Mouse (Mus musculus) liver, embryonic 12.5 days (tissue): ENCODE data around the gene Scnn1a. TPM values are rescaled to one million over a fixed set of nuclear protein-coding genes. Genes with fewer than 3 reads are reported as not detected.
A peak's percentile ranks its signal among the peaks of the same experiment; 100 is the strongest.

Source experiments
- ATAC-seq: fragments of 200-750 bp; cut with Nextera tagmentation; 2 replicates; pipeline ENCODE4 v1.8.0; 2017; ENCODE audit warnings: moderate number of reproducible peaks, mild to moderate bottlenecking, moderate library complexity
- H3K27ac ChIP-seq: fragments of 300-500 bp; sonication (generic); 2 replicates; pipeline ENCODE4 v1.5.1; 2016; ENCODE audit warnings: mild to moderate bottlenecking
- H3K27me3 ChIP-seq: fragments of 300-500 bp; sonication (generic); replicated peaks from 2 replicates; pipeline ENCODE4 v1.6.1; 2016; ENCODE audit warnings: mild to moderate bottlenecking, moderate library complexity
- H3K36me3 ChIP-seq: fragments of 300-500 bp; sonication (generic); 2 replicates; pipeline ENCODE4 v1.6.1; 2016; ENCODE audit warnings: mild to moderate bottlenecking, moderate library complexity
- H3K4me1 ChIP-seq: fragments of 300-500 bp; sonication (generic); 2 replicates; pipeline ENCODE4 v1.6.1; 2016
- H3K4me2 ChIP-seq: fragments of 300-500 bp; sonication (generic); 2 replicates; pipeline ENCODE4 v1.6.1; 2016; ENCODE audit warnings: mild to moderate bottlenecking, moderate library complexity
- H3K4me3 ChIP-seq: fragments of 300-500 bp; sonication (generic); 2 replicates; pipeline ENCODE4 v1.5.1; 2016; ENCODE audit warnings: mild to moderate bottlenecking, moderate library complexity
- H3K9ac ChIP-seq: fragments of 300-500 bp; sonication (generic); 2 replicates; pipeline ENCODE4 v1.6.1; 2016; ENCODE audit warnings: mild to moderate bottlenecking, moderate library complexity
- H3K9me3 ChIP-seq: fragments of 300-500 bp; sonication (generic); replicated peaks from 2 replicates; pipeline ENCODE4 v1.6.1; 2016; ENCODE audit warnings: mild to moderate bottlenecking, moderate library complexity
- WGBS: fragments of 180-500 bp; shearing (Covaris S2); methylation state at CpG from one replicate; pipeline ENCODE4 v1.1.7; 2016; ENCODE audit not compliant: insufficient replicate concordance; 5-methylcytosine and 5-hydroxymethylcytosine counted together
- polyA plus RNA-seq: library from polyadenylated mRNA; unstranded; fragments of >200 nt; fragmentation: Nextera tagmentation; extraction: Ambion mirVana; gene quantifications from 2 replicates; pipeline ENCODE4 v1.2.1, GENCODE M21; 2016

Scnn1a gene
- polyA plus RNA-seq, 1 experiment from 2014 or later, result 0.23 TPM

DNA sequence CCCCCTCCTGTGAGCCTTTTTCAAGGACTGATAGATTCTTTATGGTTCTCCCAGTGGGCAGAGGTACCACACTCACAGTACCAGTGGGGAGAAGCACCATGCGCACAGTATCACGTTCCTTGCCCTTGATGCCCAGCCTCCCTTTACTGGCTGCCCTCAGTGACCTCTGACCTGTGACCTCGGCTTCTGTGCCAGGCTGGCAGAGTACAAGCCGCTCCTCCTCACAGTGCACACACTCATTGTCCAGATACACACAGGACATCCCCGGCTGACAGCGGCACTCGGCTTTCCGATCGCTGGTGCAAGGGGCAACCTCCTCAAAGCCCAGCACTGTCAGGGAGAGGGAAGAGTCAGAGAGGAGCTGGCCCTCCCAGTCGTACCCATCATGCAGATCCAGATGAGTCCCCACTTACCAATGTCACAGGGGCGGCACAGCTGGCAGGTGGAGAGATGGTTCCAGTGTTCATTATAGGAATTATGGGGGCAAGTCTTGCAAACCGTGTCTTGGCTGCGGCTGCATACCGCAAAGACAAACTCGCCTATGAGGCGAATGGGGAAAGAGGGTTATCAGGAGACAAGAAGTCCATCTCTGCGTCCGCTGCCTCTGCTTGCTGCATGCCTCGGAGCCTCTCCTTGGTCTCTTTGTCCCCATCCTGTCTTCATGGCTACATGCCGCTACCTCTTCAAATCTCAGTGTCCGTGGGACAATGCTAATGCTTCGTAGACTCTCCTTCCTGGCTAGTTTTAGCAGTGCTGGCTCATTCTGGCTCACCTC, 7.7 kb upstream of the Scnn1a start:
- Histone ChIP-seq H3K27ac (peak overlapping the region; percentile 71; the same call in 1 of the 2 replicates), H3K27me3 (peaks cover 24% of the 10 kb centered on the region), H3K9me3 (no peaks in the 10 kb centered on the region), H3K36me3 (peaks cover 26% of the 10 kb centered on the region), H3K4me1 (peaks cover 27% of the 10 kb centered on the region), H3K9ac (peak overlapping the region; percentile 60), H3K4me2 (peak overlapping the region; percentile 69), H3K4me3 (peak overlapping the region; percentile 53)
- 49% methylated on average over 22 of the region's 22 CpGs for WGBS
- no peak for ATAC-seq

DNA sequence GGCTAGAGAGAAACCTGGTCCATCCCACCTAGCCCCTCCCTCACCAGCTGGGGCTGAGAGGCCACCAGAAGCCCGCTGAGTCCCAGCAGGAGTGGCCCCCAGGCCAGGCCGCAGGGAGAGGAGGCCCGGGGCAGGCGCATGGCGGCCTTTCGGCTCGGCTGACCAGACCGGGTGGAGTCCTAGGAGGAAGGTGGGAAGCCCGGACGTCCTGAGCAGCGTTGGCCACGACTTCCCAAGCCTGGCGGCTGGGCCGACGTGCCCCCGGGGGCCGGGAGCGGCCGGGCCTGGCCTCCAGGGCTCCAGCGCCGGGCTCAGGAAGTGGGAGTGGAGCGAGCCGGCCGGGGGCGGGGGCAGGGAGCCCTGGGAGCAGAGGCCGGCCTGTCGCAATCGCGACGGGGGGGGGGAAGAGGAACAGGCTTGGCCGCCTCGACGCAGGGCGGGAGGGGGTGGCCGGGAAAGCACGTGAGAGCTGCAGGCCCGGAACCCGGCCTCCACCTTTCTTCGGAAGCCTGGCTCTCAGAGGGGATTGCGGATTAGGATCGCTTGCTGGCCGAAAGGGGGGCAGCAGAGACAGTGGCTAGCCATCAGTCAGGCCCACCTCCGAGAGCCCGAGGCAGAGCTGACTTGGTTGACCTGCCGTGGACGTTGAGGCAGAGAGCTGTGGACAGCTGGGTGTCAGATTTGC, 6.8 kb upstream of the Scnn1a start, which contains the start of gene Ltbr:
TSS of gene Ltbr (minus strand) at position 340 of the 685 bp plus-strand sequence.
- Histone ChIP-seq H3K36me3 (peaks cover 17% of the 10 kb centered on the region), H3K9me3 (no peaks in the 10 kb centered on the region), H3K9ac (peak within 1 kb of the TSS; percentile 60), H3K27ac (peak within 1 kb of the TSS; percentile 71), H3K27me3 (peaks cover 24% of the 10 kb centered on the region), H3K4me1 (peaks cover 27% of the 10 kb centered on the region), H3K4me2 (peak within 1 kb of the TSS; percentile 69), H3K4me3 (peak within 1 kb of the TSS; percentile 53)
- peak; percentile 77 for ATAC-seq
- 2% methylated on average over 36 of the region's 46 CpGs for WGBS

DNA sequence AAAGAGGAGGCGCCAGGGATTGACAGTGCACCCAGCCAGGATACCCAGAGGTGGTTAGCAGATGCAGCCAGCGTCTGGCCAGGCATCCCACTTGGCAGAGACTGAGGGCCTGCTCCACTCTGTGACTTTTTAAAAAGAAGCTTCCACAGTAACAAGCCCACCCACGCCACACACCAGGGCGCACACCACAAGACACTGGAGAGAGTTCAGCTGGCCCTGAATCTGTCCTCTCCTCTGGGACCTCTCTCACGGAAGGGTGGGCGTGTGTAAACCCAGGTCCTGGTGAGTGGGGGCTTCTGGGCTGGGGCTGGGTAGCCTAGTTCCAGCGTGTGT, 6.3 kb upstream of the Scnn1a start:
- peak; percentile 6 for ATAC-seq
- 47% methylated on average over 7 of the region's 7 CpGs for WGBS
- peak overlapping the region; percentile 69 for H3K4me2 ChIP-seq

DNA sequence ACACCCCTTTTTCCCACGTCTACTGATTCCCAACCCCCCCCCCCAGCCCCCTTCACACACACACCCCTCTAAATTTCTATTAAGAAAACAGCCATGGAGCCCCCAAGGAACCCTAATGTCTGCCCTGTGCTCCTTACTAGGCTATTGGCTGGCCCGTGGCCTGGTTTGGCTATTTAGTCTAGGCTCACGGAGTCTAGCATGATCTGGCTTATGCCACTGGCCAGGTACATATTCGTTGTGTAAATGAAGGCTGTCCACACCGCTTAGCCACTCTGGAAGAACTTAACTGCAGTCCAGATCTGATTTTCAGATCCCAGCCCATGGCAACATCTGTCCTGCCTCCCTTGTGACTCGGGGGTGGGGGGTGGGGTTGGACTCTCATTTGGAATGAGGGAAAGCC, 5.7 kb upstream of the Scnn1a start:
- Histone ChIP-seq H3K9ac (no peak overlapping the region), H3K27ac (no peak overlapping the region)

More for the DNA sequence above, 6.3 kb upstream of the Scnn1a start:
- Histone ChIP-seq H3K9ac (0 out of 2 replicates have a peak overlapping the region, but pooled peaks have one; percentile 60), H3K9me3 (no peaks in the 10 kb centered on the region), H3K4me3 (peak overlapping the region; percentile 53), H3K4me1 (peaks cover 27% of the 10 kb centered on the region), H3K36me3 (peaks cover 12% of the 10 kb centered on the region), H3K27ac (peak overlapping the region; percentile 71; the same call in 1 of the 2 replicates), H3K27me3 (peaks cover 28% of the 10 kb centered on the region)

DNA sequence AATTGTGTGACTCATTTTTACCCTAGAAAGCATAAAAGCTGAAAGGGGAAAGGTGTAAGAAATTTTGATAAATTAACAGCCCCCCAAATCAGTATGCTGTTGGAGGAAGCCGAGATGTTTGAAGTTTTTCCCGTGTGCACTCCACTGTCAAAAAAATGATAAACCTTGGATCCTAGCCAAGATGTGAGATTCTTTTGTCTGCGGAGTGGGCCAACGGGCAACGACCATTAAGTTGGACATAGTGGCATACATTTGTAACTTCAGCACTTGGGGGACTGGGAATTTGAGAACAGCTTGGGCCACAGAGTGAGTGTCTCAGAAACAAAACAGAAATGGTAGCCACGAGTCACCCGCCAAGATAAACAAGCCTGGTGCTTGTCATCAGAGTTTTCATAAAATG, 3.4 kb upstream of the Scnn1a start:
- WGBS, result 69% methylated on average over 7 of the region's 7 CpGs
- Histone ChIP-seq H3K4me2 (no peak overlapping the region), H3K4me1 (peaks cover 26% of the 10 kb centered on the region), H3K36me3 (no peaks in the 10 kb centered on the region), H3K27me3 (peaks cover 57% of the 10 kb centered on the region), H3K9ac (no peak overlapping the region), H3K4me3 (no peak overlapping the region), H3K9me3 (no peaks in the 10 kb centered on the region), H3K27ac (no peak overlapping the region)
- ATAC-seq, result no peak

More for the DNA sequence above, 5.7 kb upstream of the Scnn1a start:
- Histone ChIP-seq H3K4me1 (peaks cover 24% of the 10 kb centered on the region), H3K36me3 (peaks cover 7% of the 10 kb centered on the region; the same call in 1 of the 2 replicates), H3K4me3 (no peak overlapping the region), H3K4me2 (no peak overlapping the region), H3K9me3 (no peaks in the 10 kb centered on the region), H3K27me3 (peaks cover 34% of the 10 kb centered on the region)
- no peak for ATAC-seq
- 61% methylated on average over 6 of the region's 6 CpGs for WGBS

DNA sequence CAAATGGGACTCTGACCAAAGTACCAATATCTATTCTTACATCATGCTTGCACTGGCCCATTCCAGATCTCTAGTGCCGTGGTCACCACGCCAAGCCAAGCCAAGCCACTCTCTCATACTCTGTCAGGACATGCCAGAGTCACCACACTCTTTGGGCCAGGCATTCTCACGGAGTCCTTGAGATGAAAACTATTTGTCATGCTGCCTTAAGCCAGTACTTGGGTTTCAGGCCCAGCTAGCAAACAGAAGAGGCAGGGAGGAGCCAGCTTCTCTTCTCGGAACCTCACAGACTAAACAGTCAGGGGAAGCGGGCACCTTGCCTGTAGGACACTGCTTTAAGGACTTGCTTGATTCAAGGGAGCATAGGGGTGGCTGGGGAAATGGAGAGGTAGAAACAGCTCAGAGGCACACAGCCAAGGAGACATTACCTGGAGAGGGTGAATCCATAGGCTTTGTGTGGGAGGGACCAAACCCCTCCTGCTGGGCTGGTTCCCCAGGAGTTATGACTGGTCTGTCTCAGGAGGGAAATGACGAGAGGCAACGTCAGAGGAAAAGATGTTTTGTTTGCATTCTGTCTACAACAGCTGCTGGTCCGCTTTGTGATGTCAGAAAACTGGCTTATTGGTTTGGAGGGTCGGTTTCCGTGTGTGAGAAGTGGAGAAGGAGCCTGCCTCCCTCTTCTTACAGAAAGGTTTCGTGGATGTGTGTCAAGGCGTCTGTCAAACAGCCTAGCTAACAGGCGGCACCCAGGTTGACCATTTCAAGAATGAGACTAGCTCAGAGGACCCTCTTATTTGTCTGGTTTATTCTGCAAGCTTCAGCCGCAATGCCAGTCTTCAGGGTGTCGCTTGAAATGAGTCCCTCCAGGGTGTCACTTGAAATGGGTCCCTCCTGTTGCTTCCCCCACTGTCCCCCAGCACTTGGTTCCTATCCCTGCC, 1.2 kb upstream of the Scnn1a start:
- Histone ChIP-seq H3K4me2 (no peak overlapping the region), H3K27ac (no peak overlapping the region), H3K27me3 (peaks cover 57% of the 10 kb centered on the region), H3K9me3 (no peaks in the 10 kb centered on the region), H3K36me3 (no peaks in the 10 kb centered on the region), H3K4me1 (peaks cover 8% of the 10 kb centered on the region), H3K9ac (no peak overlapping the region), H3K4me3 (no peak overlapping the region)
- 48% methylated on average over 15 of the region's 15 CpGs for WGBS
- ATAC-seq, result no peak

DNA sequence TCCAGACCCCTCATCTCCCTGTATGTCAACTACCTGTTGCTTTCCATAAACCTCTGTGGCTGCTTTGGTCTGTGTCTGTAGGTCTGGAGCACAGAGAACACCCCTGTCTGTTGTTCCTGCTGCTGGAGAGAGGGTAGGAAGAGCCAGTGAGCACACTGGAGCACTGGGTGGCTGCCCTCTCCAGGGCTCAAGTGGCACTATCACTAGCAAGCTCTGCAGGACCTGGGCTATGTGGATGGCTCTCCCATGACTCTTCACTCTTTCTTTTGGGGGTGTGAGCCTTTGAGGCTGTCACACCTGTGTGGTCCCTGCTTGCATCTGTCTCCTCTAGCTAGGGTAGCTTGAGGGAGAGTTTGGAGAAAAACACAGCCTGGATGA, 551 bp upstream of the Scnn1a start:
- Histone ChIP-seq H3K27ac (no peak overlapping the region), H3K4me1 (peaks cover 5% of the 10 kb centered on the region; the same call in 1 of the 2 replicates)

DNA sequence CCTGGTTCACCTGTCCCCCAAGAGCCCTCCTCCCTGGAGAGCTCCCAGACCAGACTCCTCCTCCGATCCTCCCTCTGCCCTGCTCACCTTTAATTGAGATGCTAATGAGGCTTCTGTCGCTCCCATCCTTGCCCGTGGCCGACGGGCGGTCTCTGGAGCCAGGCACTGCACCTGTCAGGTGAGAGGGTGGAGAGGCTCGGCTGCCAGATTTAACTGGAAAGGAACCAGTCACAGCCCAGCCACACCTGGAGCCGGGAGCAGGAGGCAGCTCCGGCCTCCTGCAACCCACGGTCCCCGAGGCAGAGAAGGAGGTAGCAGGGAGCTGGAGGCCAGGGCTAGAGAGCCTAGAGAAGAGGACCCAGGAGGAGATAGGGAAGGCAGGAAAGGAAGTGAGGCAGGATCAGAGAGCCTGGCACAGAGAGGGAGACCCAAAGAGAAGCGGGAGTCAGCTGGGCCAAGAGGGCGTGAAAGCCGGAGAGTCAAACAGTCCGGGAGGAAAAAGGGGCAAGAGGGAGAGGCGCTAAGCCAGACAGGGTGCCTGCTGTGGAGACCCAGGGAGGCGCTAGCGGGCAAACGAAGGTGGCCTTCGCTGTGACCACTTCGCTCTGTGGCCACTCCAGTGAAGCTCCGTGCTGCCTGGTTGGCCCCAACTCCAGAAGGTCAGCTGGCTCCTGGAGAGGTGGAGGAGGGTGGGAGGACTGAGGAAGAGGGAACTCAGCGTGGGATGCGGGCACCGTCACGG, 826 bp downstream of the Scnn1a start:
- no peak overlapping the region for H3K27ac ChIP-seq
- peaks cover 56% of the 10 kb centered on the region for H3K27me3 ChIP-seq
- H3K36me3 ChIP-seq, result no peaks in the 10 kb centered on the region
- H3K4me1 ChIP-seq, result peaks cover 5% of the 10 kb centered on the region; the same call in 1 of the 2 replicates
- no peak overlapping the region for H3K4me3 ChIP-seq
- no peaks in the 10 kb centered on the region for H3K9me3 ChIP-seq
- H3K9ac ChIP-seq, result no peak overlapping the region
- WGBS, result 8% methylated on average over 26 of the region's 26 CpGs
- no peak for ATAC-seq
- H3K4me2 ChIP-seq, result peak overlapping the region; percentile 13; the same call in 1 of the 2 replicates

More for the DNA sequence above, 551 bp upstream of the Scnn1a start:
- no peak overlapping the region for H3K9ac ChIP-seq
- no peaks in the 10 kb centered on the region for H3K36me3 ChIP-seq
- H3K4me2 ChIP-seq, result no peak overlapping the region
- no peaks in the 10 kb centered on the region for H3K9me3 ChIP-seq
- H3K27me3 ChIP-seq, result peaks cover 56% of the 10 kb centered on the region
- no peak for ATAC-seq
- H3K4me3 ChIP-seq, result no peak overlapping the region

DNA sequence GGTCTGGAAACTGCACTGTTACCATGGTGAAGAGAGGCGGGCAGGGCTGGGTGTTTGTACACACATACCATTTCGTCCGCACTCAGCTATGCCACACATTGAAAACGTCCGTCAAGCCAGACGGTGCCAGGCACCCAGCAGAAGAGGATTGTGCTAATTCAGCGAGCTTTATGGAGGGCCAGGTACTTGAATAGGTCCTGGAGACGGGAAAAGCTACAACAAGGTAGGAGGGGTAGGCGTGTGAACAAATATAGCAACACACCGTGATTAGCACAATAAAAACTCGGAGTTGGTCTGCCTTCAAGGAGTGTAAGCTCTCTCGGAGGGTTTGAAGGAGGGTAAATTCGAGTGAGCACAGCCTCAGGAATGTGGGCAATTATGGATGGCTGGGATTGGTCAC, 2.3 kb downstream of the Scnn1a start:
- no peaks in the 10 kb centered on the region for H3K36me3 ChIP-seq
- no peak for ATAC-seq
- 57% methylated on average over 13 of the region's 13 CpGs for WGBS
- H3K4me2 ChIP-seq, result no peak overlapping the region
- H3K4me3 ChIP-seq, result no peak overlapping the region
- peaks cover 5% of the 10 kb centered on the region; the same call in 1 of the 2 replicates for H3K4me1 ChIP-seq
- H3K9me3 ChIP-seq, result no peaks in the 10 kb centered on the region
- H3K9ac ChIP-seq, result no peak overlapping the region
- no peak overlapping the region for H3K27ac ChIP-seq
- H3K27me3 ChIP-seq, result peaks cover 56% of the 10 kb centered on the region

DNA sequence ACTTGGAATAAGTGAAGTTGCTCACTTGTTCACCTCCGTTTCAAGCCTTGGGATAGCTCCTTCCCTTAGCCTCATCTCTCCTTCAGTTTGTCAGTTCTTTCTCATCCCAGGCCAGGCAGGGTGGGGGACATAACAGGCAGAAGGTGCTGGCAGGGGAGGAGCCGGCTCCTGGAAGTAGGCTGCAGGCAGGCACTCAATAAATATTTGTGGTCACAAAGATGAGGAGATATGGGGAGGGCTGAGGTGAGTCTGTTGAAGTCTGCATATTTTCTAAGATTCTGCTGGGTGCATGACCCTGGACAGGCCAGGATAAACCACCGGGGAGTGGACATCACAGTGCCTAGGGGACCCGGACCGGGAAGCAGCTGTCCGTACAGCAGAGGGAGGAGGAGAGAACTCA, 3.1 kb downstream of the Scnn1a start:
- Histone ChIP-seq H3K4me1 (peaks cover 5% of the 10 kb centered on the region; the same call in 1 of the 2 replicates), H3K36me3 (no peaks in the 10 kb centered on the region), H3K27ac (no peak overlapping the region), H3K9me3 (no peaks in the 10 kb centered on the region), H3K27me3 (peaks cover 56% of the 10 kb centered on the region), H3K4me3 (no peak overlapping the region), H3K9ac (no peak overlapping the region), H3K4me2 (no peak overlapping the region)
- 56% methylated on average over 6 of the region's 6 CpGs for WGBS
- no peak for ATAC-seq

DNA sequence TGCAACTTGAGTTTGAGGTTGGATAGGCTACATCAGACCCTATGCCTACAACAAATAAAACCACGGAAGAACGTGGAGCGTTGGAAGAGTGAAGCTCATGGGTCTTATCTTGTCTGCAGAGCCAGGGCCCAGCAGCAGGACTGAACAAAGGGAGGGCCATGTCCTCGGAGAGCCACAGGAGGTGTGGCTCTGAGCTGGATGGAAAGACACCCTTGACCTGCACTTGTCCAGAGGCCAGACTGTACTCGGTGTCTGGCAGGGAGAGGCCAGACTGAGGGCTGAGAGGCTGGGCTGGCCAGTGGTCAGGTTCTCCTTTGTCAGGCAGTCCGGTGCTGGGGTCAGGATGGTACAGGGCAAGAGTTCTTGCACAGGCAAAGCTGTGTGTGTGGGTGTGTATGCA, 4.9 kb downstream of the Scnn1a start:
- Histone ChIP-seq H3K36me3 (no peaks in the 10 kb centered on the region), H3K9ac (no peak overlapping the region)
- ATAC-seq, result no peak

More for the DNA sequence above, 4.9 kb downstream of the Scnn1a start:
- H3K27me3 ChIP-seq, result peaks cover 44% of the 10 kb centered on the region
- peaks cover 5% of the 10 kb centered on the region; the same call in 1 of the 2 replicates for H3K4me1 ChIP-seq
- no peak overlapping the region for H3K27ac ChIP-seq
- no peak overlapping the region for H3K4me3 ChIP-seq
- 49% methylated on average over 6 of the region's 6 CpGs for WGBS
- H3K4me2 ChIP-seq, result no peak overlapping the region
- no peaks in the 10 kb centered on the region for H3K9me3 ChIP-seq
